Mouse (Mus musculus) hindbrain, embryonic 10.5 days (tissue): ENCODE results near the gene Rnase13. TPM values are rescaled to one million over a fixed set of nuclear protein-coding genes. Genes with fewer than 3 reads are reported as not detected.

Experiments
- DNase-seq: peaks from one replicate; pipeline ENCODE4 v3.0.0-alpha.2; 2017; ENCODE audit warnings: low spot score
- H3K27ac ChIP-seq: fragments of 300-500 bp; sonication (generic); 2 replicates; pipeline ENCODE4 v1.5.1; 2016; ENCODE audit warnings: mild to moderate bottlenecking, moderate library complexity
- H3K27me3 ChIP-seq: fragments of 300-500 bp; sonication (generic); 2 replicates; pipeline ENCODE4 v1.6.1; 2016; ENCODE audit warnings: mild to moderate bottlenecking; ENCODE audit not compliant: poor library complexity, insufficient read depth, severe bottlenecking
- H3K36me3 ChIP-seq: fragments of 300-500 bp; sonication (generic); 2 replicates; pipeline ENCODE4 v1.6.1; 2016; ENCODE audit warnings: mild to moderate bottlenecking, moderate library complexity
- H3K4me1 ChIP-seq: fragments of 300-500 bp; sonication (generic); replicated peaks from 2 replicates; pipeline ENCODE4 v1.6.1; 2016; ENCODE audit warnings: mild to moderate bottlenecking
- H3K4me3 ChIP-seq: fragments of 300-500 bp; sonication (generic); 2 replicates; pipeline ENCODE4 v1.5.1; 2016; ENCODE audit warnings: mild to moderate bottlenecking, moderate library complexity
- H3K9me3 ChIP-seq: fragments of 300-500 bp; sonication (generic); 2 replicates; pipeline ENCODE4 v1.6.1; 2016; ENCODE audit warnings: mild to moderate bottlenecking, moderate library complexity
- WGBS: fragments of 180-500 bp; shearing (Covaris S2); methylation state at CpG from one replicate; pipeline ENCODE4 v1.1.7; 2016; 5-methylcytosine and 5-hydroxymethylcytosine counted together
- polyA plus RNA-seq: library from polyadenylated mRNA; unstranded; fragments of >200 nt; fragmentation: Nextera tagmentation; extraction: Ambion mirVana; gene quantifications from 2 replicates; pipeline ENCODE4 v1.2.1, GENCODE M21; 2016

The Rnase13 gene
- polyA plus RNA-seq, 1 experiment from 2014 or later = not detected

DNA sequence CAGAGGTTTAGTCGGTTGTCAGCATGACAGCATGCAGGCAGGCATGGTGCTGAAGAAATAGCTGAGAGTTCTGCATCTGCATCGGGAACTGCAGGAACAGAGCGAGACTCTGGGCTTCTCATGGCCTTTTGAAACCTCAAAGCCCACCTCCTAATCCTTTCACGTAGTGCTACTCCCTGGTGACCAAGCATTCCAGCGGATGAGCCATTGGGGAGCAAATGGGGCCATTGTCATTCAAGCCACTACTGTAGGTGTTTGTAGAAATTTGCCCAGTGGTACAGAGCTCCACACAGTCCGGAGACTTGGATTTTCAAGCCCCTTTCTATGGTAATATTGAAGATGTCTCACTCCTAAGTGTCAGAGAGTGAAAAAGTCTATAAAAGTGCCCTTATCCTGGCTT lies 36.5 kb downstream of the Rnase13 start:
- Histone ChIP-seq H3K36me3 (peaks cover 47% of the 10 kb centered on the region), H3K4me1 (peaks cover 20% of the 10 kb centered on the region), H3K4me3 (peak overlapping the region; percentile 84), H3K27ac (no peak overlapping the region), H3K27me3 (no peaks in the 10 kb centered on the region), H3K9me3 (no peaks in the 10 kb centered on the region)
- WGBS = 46% methylated on average over 6 of the region's 6 CpGs
- no peak for DNase-seq

DNA sequence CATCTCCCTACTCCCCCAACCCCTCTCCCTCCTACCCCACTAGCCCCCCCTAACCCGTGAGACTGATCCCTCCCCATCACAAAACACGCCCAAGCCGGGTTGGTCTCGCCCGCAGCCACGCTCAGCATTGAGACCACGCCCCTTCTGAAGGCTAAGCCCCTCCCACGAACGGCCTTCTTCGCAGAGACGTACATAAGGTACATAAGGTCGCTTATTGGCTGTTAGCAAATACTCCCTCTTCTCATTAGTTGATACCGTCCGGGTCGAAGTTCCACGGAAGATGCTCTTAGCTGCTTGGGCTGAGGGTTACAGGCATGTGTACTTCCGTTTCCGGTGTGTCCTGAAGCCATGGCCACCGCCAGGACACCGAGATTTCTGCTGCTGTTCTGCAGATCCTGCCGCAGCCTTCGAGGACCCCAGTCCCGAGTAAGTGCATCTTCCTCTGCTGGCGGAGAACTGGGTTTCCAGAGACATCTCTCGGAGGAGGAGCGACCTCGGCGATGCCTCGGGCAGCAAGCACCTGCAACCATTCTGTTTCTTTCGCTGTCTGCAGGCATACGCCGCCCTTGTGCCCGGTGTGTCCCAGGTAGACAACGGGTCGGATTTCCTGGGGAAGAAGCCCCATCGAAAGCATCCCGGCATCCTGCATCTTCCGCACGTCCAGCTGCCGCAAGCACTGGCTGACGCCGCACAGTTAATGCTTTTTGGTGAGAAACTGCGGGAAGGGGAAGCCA lies 37.8 kb downstream of the Rnase13 start, which contains the start of gene Mettl17:
TSS of gene Mettl17 (plus strand) at position 245 of the 734 bp plus-strand sequence.
- under 1% methylated on average over 43 of the region's 43 CpGs for WGBS
- Histone ChIP-seq H3K36me3 (peaks cover 34% of the 10 kb centered on the region), H3K9me3 (no peaks in the 10 kb centered on the region), H3K4me3 (peak within 1 kb of the TSS; percentile 84), H3K4me1 (peaks cover 20% of the 10 kb centered on the region), H3K27me3 (no peaks in the 10 kb centered on the region), H3K27ac (peak within 1 kb of the TSS; percentile 92)
- peak; percentile 97 for DNase-seq

- H3K27me3 ChIP-seq = no peaks in the 10 kb centered on the region
- H3K36me3 ChIP-seq = peaks cover 27% of the 10 kb centered on the region
- H3K27ac ChIP-seq = peak overlapping the region; percentile 92
- no peak for DNase-seq
- WGBS = 2% methylated on average over 14 of the region's 14 CpGs
- H3K9me3 ChIP-seq = no peaks in the 10 kb centered on the region
- peaks cover 20% of the 10 kb centered on the region for H3K4me1 ChIP-seq
- peak overlapping the region; percentile 84 for H3K4me3 ChIP-seq
These were observed 38.5 kb downstream of the Rnase13 start for GRCm38 (mm10) chr14:51884031-51884544.

DNA sequence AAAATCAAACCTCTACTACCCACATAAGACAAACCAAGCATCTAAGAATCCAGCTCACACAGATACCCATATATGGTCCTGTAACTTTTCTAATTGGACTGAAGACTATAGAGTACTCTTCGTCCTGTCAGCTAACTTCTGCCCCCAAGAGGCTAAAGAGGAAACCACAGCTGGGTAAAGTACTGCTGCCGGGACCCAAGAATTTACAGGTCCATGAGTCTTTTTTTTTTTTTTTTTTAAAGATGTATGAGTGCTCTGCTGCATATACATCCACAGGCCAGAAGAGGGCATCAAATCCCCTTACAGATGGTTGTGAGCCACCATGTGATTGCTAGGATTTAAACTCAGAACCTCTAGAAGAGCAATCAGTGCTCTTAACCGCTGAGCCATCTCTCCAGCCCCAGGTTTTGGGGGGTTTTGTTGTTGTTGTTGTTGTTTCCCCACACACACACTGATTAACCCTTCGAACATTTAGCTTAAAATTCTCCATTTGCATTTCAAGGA lies 39.0 kb downstream of the Rnase13 start:
- H3K9me3 ChIP-seq = no peaks in the 10 kb centered on the region

GRCm38 (mm10) chr14:51877517-51877916 lies 45.1 kb downstream of the Rnase13 start:
- no peaks in the 10 kb centered on the region for H3K4me1 ChIP-seq
- DNase-seq = no peak
- no peak overlapping the region for H3K27ac ChIP-seq
- no peaks in the 10 kb centered on the region for H3K9me3 ChIP-seq
- no peak overlapping the region for H3K4me3 ChIP-seq
- H3K36me3 ChIP-seq = no peaks in the 10 kb centered on the region
- 78% methylated on average over 3 of the region's 3 CpGs for WGBS
- no peaks in the 10 kb centered on the region for H3K27me3 ChIP-seq

More for the DNA sequence above, 39.0 kb downstream of the Rnase13 start:
- peaks cover 20% of the 10 kb centered on the region for H3K4me1 ChIP-seq
- peak overlapping the region; percentile 92 for H3K27ac ChIP-seq
- WGBS = 1% methylated on average over 4 of the region's 4 CpGs
- H3K4me3 ChIP-seq = peak overlapping the region; percentile 84
- peak; percentile 69 for DNase-seq
- no peaks in the 10 kb centered on the region for H3K27me3 ChIP-seq
- H3K36me3 ChIP-seq = peaks cover 22% of the 10 kb centered on the region

GRCm38 (mm10) chr14:51871741-51872140 lies 50.8 kb downstream of the Rnase13 start:
- WGBS = 75% methylated on average over 9 of the region's 9 CpGs
- DNase-seq = no peak
- H3K27me3 ChIP-seq = no peaks in the 10 kb centered on the region
- H3K27ac ChIP-seq = no peak overlapping the region
- H3K36me3 ChIP-seq = no peaks in the 10 kb centered on the region
- H3K4me3 ChIP-seq = no peak overlapping the region
- no peaks in the 10 kb centered on the region for H3K9me3 ChIP-seq
- no peaks in the 10 kb centered on the region for H3K4me1 ChIP-seq

Other genes starting within 250 kb of the Rnase13 start
- gene Gm17079, start 227.3 kb downstream of the Rnase13 start, polyA plus RNA-seq = not detected in 2 replicates
- not detected in 2 replicates for gene Gm5800, start 205.6 kb downstream of the Rnase13 start, polyA plus RNA-seq
- gene Ang4, start 149.2 kb downstream of the Rnase13 start, polyA plus RNA-seq = not detected in 2 replicates
- not detected in 2 replicates for gene AY358078, start 122.7 kb downstream of the Rnase13 start, polyA plus RNA-seq
- not detected in 2 replicates for gene Ear6, start 69.1 kb downstream of the Rnase13 start, polyA plus RNA-seq
- gene Mettl17, start 37.9 kb downstream of the Rnase13 start, polyA plus RNA-seq = 42.6 and 48.1 TPM in 2 replicates
- gene Slc39a2, start 29.9 kb downstream of the Rnase13 start, polyA plus RNA-seq = 0.46 and 0.99 TPM in 2 replicates
- gene Ndrg2, start 8.6 kb downstream of the Rnase13 start, polyA plus RNA-seq = 10.0 and 16.1 TPM in 2 replicates
- gene Tppp2, start 4.3 kb downstream of the Rnase13 start, polyA plus RNA-seq = not detected in 2 replicates
- 100 and 106 TPM in 2 replicates for gene Arhgef40, start 61.9 kb upstream of the Rnase13 start, polyA plus RNA-seq
- gene Tmem253, start 92.9 kb upstream of the Rnase13 start, polyA plus RNA-seq = 0.80 and 1.0 TPM in 2 replicates
- gene Zfp219, start 98.0 kb upstream of the Rnase13 start, polyA plus RNA-seq = 74.3 and 83.6 TPM in 2 replicates
- gene Olfr221, start 119.7 kb upstream of the Rnase13 start, polyA plus RNA-seq = not detected in 2 replicates
- gene Hnrnpc, start 181.3 kb upstream of the Rnase13 start, polyA plus RNA-seq = 754 and 887 TPM in 2 replicates
- gene Rpgrip1, start 187.9 kb upstream of the Rnase13 start, polyA plus RNA-seq = 83.0 and 112 TPM in 2 replicates